Mouse (Mus musculus): ENCODE results near the gene Adamts20.
A peak's percentile ranks its signal among the peaks of the same experiment; 100 is the strongest.

Adamts20 gene

GRCm38 (mm10) chr15:94334586-94334985 is 130.6 kb downstream of the Adamts20 start:
- DNase-seq = no peak

GRCm38 (mm10) chr15:94326626-94327025 is 138.6 kb downstream of the Adamts20 start:
- DNase-seq = no peak

GRCm38 (mm10) chr15:94325509-94326181 is 139.6 kb downstream of the Adamts20 start:
- peak; percentile 19 for DNase-seq

GRCm38 (mm10) chr15:94316171-94316570 is 149.0 kb downstream of the Adamts20 start:
- DNase-seq = no peak

- DNase-seq = no peak
Observed at GRCm38 (mm10) chr15:94309689-94310088, 155.5 kb downstream of the Adamts20 start.

GRCm38 (mm10) chr15:94307888-94308287 is 157.3 kb downstream of the Adamts20 start:
- no peak for DNase-seq

GRCm38 (mm10) chr15:94303151-94303550 is 162.1 kb downstream of the Adamts20 start:
- no peak for DNase-seq

GRCm38 (mm10) chr15:94294084-94294483 is 171.1 kb downstream of the Adamts20 start:
- no peak for DNase-seq

GRCm38 (mm10) chr15:94288015-94288414 is 177.2 kb downstream of the Adamts20 start:
- no peak for DNase-seq

- no peak for DNase-seq
Observed at GRCm38 (mm10) chr15:94287495-94287894, 177.7 kb downstream of the Adamts20 start.

- DNase-seq = no peak
Observed at GRCm38 (mm10) chr15:94276418-94276817, 188.8 kb downstream of the Adamts20 start.

- peak; percentile 66 for DNase-seq
Observed at GRCm38 (mm10) chr15:94265630-94266029, 199.6 kb downstream of the Adamts20 start.

GRCm38 (mm10) chr15:94264497-94264879 is 200.7 kb downstream of the Adamts20 start:
- no peak for DNase-seq

GRCm38 (mm10) chr15:94263866-94264496 is 201.2 kb downstream of the Adamts20 start:
- no peak for DNase-seq

- no peak for DNase-seq
Observed at GRCm38 (mm10) chr15:94263241-94263640, 202.0 kb downstream of the Adamts20 start.

GRCm38 (mm10) chr15:94259497-94259896 is 205.7 kb downstream of the Adamts20 start:
- DNase-seq = no peak

GRCm38 (mm10) chr15:94255538-94255937 is 209.7 kb downstream of the Adamts20 start:
- DNase-seq = no peak

- DNase-seq = no peak
Observed at GRCm38 (mm10) chr15:94254861-94255516, 210.2 kb downstream of the Adamts20 start.

- DNase-seq = no peak
Observed at GRCm38 (mm10) chr15:94254091-94254860, 210.9 kb downstream of the Adamts20 start.

GRCm38 (mm10) chr15:94252962-94253712 is 212.1 kb downstream of the Adamts20 start:
- DNase-seq = no peak

GRCm38 (mm10) chr15:94249766-94250165 is 215.5 kb downstream of the Adamts20 start:
- no peak for DNase-seq

- DNase-seq = no peak
Observed at GRCm38 (mm10) chr15:94248386-94248785, 216.8 kb downstream of the Adamts20 start.

Measured in liver (tissue).